Mouse (Mus musculus) G1E (cell line): ENCODE results near the gene Epha8.

Experiments
- CTCF ChIP-seq: IDR thresholded peaks from 2 replicates; pipeline ENCODE4 v1.5.1; 2012; ENCODE audit warnings: low read depth, low read length, inconsistent platforms, mixed read lengths
- GATA1 ChIP-seq: IDR thresholded peaks from 2 replicates; pipeline ENCODE4 v1.6.1; 2012; ENCODE audit warnings: borderline replicate concordance, low read length, inconsistent platforms, mixed read lengths
- GATA2 ChIP-seq: IDR thresholded peaks from 2 replicates; pipeline ENCODE4 v1.6.1; 2012; ENCODE audit warnings: low read depth, low read length, inconsistent platforms, borderline replicate concordance
- POLR2AphosphoS5 ChIP-seq: IDR thresholded peaks from 2 replicates; pipeline ENCODE4 v1.6.1; 2012; ENCODE audit warnings: low read depth, low read length, inconsistent platforms; ENCODE audit not compliant: insufficient replicate concordance
- TAL1 ChIP-seq: conservative IDR thresholded peaks from 2 replicates; pipeline ENCODE4 v1.6.1; 2012; ENCODE audit warnings: low read depth, low read length, inconsistent platforms, mixed read lengths

DNA sequence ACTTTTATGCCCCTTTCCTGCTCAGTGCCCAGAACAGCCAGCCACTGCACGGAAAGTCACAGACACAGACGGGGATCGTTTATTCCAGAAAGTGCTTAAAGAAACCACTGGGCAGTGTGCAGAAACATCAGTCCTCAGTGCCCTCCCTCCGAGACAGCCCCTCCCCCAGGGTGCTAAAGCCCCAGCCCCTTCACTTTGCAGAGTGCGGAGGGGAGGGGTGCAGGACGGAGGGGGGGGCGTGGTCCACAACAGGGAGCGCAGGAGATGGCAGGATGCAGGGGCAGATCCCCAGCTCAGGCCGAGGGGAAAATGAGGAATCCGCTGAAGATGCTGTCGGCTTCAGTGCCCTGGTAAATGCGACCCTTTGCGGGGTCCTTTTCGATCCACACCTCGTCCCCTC is 60.8 kb downstream of the Epha8 start:
- TF ChIP-seq CTCF (no peak), GATA2 (no peak), TAL1 (no peak), GATA1 (no peak), POLR2AphosphoS5 (no peak)
